Mouse (Mus musculus) right cerebral cortex, adult 18-20 months (tissue): Measurements from ENCODE around the gene Mfap1b.
"Not testable (repeated sequence)": the region's sequence is repeated elsewhere in the genome, so short reads cannot be mapped to it uniquely, and the experiment has no call there.

ENCODE experiments used
- DNase-seq: peaks from one replicate; pipeline ENCODE4 v3.0.0; 2022; ENCODE audit warnings: mixed read lengths

Mfap1b gene

DNA sequence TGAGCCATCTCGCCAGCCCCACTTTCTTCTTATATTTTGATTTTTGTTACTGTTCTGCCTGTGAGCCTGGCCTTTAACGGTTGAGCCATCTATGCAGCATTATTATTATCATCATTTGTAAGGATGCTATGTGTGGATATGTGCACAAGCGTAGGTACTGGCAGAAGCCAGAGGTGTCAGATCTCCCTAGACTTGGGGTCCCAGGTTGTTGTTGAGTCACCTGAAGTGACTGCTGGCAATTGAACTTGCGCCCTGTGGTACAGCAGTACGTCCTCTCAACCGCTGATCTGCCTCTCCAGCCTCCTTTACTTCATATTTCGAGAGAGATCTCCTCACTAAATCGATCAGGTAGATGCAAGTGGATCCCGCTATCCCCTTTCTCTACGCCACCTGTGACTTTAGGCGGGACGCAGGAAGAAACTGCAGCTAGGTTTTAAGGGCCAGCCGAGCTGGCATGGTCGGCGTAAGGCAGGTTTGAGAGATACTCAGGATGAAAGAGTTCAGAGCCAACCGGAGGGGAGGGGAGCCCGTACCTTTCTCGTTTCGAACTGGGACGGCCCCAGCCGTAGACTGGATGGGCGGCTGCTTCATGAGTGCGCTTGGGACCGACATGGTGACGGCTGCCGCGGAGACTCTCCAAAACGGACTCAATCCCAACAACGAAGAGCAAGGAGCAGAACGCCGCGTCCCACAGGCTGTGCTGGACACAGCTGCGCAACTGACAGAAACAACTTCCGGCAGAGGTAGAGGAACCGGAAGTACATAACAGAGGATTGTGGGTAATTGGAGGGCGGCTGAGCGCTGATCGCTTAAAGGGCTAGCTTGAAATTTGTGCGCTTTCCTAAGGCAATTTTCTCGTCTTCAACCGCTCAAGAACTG lies at the start of gene Mfap1b:
Gene Mfap1b, minus strand, starts transcription at position 767 of the 879 bp plus-strand sequence.
- peak; percentile 89 for DNase-seq

GRCm38 (mm10) chr2:121522830-121523229 lies 49.0 kb upstream of the Mfap1b start:
- DNase-seq: not testable (repeated sequence)

DNA sequence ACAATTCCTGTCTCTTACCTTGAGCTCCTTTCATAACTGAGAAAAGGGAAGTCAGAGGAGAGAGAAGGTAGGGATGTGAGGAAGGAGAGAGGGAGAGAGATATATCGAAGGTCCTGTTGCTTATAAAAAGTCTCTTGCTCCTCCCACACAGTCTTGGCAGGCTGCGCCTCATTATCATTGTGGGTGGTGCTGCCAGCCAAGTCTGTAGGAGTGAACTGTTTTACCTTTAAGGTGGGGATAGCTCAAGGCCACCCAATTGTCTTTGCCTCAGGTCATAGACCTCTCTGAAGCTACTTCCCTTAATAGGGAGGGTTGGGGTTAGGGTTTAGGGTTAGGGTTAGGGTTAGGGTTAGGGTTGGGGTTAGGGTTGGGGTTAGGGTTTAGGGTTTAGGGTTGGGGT lies 48.1 kb upstream of the Mfap1b start:
- peak; percentile 49 for DNase-seq

- DNase-seq: not testable (repeated sequence)
Measured at GRCm38 (mm10) chr2:121518711-121519110, 44.8 kb upstream of the Mfap1b start.

GRCm38 (mm10) chr2:121518106-121518505 lies 44.2 kb upstream of the Mfap1b start:
- no peak for DNase-seq

GRCm38 (mm10) chr2:121514211-121514610 lies 40.3 kb upstream of the Mfap1b start:
- no peak for DNase-seq

DNA sequence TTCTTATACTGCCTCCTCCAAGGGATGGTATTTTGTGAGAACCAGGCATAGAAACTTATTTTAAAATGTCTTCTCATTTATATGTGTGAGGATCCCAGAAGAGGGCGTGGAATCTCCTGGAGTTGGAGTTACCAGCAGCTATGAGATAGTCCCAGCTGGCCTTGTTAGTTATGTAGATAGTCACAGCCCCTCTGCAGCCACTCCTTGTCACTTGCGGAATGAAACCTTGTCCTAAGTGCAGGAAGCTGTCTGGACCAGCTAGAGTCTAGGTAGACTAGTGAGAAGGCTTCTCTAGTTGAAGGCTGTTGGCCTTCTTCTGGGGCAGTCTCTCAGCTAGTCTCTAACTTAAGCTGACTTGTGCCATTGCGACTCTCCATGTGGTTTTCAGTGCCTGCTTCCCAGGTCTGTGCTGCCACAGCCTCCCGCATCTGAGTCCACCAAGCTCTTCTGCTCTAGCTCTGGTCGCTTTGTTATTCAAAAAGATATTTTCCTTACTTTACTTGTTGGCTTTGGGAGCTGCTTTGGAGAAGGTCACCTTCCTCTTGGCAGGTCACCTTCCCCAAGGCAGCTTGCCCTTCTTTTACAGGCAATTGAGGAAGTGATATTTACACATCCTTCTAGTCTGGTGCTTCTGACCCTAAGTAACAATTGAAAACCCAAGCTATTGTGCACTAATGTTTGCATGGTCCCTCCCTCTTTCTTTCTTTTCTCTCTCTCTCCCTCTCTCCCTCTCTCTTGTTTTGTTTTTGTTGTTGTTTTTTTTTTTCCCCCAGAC lies 39.3 kb upstream of the Mfap1b start:
- not testable (repeated sequence) for DNase-seq

DNA sequence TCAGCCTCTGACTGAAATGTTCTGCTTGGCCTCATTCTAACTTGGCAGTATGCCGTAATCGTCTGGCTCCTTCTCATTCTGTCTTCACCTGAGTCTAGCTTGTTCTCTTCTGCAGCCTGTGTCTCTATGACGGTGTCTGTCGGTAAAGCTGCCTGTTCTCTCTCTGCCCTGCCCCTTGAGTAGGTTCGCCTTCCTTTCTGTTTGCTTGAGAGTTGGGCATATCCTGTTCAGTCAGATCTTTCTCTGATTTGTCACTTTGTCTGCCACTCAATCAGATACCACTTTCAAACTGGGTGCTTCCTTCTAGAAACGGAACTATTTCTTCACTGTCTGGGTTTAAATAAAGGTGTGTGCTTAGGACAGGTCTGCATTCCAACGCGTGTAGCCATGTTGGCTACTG lies 37.5 kb upstream of the Mfap1b start:
- no peak for DNase-seq

DNA sequence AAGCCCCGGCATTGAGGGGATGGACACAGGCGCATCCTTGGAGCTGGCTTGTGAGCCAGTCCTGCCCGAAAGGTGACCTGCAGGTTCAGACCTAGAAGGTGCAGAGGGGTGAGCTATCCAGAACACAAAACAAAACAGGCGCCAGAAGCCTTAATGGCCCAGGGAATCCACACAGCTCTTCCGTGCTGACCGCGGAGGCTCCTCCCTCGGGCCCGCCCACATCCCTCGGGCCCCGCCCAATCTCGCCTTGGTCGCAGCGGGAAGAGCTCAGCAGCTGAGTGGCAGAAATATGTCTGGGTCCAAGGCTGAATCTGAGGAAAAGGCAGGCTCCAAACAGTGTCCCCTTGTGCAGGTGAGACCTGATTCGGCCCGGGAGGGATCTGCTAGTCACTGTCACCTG lies 35.7 kb upstream of the Mfap1b start:
- peak; percentile 69 for DNase-seq

DNA sequence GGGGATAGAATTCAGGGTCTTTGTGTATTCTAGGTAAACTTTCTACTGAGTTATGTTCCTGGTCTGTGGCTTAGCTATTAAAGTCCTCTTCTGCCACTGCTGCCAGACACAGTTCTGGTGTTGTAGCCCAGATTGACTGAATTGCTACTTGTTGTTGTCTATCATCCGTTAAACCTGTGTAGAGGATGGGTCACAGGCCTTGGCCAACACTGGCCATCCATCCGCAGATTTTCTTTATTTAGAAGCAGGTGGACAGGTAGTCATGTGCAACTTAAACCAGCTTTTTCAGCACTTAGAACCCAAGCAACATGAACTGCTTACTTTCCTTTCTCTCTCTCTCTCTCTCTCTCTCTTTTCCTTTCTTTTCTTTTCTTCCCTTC lies 34.1 kb upstream of the Mfap1b start:
- DNase-seq: no peak

GRCm38 (mm10) chr2:121507173-121507950 lies 33.5 kb upstream of the Mfap1b start:
- no peak for DNase-seq

DNA sequence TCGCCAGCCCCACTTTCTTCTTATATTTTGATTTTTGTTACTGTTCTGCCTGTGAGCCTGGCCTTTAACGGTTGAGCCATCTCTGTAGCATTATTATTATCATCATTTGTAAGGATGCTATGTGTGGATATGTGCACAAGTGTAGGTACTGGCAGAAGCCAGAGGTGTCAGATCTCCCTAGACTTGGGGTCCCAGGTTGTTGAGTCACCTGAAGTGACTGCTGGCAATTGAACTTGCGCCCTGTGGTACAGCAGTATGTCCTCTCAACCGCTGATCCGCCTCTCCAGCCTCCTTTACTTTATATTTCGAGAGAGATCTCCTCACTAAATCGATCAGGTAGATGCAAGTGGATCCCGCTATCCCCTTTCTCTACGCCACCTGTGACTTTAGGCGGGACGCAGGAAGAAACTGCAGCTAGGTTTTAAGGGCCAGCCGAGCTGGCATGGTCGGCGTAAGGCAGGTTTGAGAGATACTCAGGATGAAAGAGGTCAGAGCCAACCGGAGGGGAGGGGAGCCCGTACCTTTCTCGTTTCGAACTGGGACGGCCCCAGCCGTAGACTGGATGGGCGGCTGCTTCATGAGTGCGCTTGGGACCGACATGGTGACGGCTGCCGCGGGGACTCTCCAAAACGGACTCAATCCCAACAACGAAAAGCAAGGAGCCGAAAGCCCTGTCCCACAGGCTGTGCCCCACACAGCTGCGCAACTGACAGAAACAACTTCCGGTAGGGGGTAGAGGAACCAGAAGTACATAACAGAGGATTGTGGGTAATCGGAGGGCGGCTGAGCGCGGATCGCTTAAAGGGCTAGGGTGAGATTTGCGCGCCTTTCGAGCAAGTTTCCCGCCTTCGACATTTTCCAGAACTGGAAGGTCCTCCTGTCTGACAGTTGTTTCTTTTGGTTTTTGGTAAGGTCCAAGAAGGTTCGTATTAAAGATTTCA lies 32.3 kb upstream of the Mfap1b start, which contains the start of the genes Mfap1a and Wdr76:
Gene Mfap1a, minus strand, starts transcription at position 724 of the 941 bp plus-strand sequence.
Gene Wdr76, plus strand, starts transcription at position 782 of the 941 bp plus-strand sequence.
- peak; percentile 90 for DNase-seq

DNA sequence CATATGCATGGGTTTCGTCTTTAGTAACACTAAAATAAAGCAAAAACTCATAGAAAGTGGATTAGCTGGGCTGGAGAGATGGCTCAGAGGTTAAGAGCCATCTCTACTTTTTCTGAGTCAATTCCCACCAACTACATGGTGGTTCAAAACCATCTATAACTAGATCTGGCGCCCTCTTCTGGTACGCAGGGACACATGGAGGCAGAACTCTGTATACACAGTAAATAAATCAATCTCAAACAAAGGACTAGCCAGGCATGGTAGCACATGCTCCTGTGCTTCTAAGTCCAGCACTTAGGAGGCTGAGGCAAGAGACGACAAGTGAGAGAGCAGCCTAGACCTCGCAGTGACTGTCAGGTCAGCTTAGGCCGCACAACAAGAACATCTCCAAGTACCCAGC lies 27.7 kb upstream of the Mfap1b start:
- DNase-seq: not testable (repeated sequence)

DNA sequence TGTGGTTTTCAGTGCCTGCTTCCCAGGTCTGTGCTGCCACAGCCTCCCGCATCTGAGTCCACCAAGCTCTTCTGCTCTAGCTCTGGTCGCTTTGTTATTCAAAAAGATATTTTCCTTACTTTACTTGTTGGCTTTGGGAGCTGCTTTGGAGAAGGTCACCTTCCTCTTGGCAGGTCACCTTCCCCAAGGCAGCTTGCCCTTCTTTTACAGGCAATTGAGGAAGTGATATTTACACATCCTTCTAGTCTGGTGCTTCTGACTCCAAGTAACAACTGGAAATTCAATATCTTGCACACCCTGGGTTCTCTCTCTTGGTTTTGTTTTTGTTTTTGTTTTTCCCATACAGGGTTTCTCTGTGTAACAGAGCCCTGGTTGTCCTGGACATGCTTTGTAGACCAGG lies 10.5 kb upstream of the Mfap1b start:
- DNase-seq: not testable (repeated sequence)

DNA sequence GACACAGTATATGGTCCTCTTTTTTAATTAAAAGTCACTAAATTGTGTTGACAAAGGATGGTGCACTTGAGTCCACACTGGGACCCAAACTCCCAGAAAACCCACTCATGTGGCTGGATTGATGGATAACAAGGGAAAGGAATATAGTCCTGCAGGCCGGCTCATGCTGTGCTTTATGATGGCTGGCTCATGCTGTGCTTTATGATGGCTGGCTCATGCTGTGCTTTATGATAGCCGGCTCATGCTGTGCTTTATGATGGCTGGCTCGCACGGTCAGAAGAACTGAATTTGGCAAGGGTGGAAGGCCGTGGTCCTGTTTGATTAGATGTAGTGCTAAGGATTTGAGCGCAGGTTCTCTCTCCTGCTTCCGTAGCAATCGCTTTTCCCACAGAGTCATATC lies 9.7 kb upstream of the Mfap1b start:
- no peak for DNase-seq

DNA sequence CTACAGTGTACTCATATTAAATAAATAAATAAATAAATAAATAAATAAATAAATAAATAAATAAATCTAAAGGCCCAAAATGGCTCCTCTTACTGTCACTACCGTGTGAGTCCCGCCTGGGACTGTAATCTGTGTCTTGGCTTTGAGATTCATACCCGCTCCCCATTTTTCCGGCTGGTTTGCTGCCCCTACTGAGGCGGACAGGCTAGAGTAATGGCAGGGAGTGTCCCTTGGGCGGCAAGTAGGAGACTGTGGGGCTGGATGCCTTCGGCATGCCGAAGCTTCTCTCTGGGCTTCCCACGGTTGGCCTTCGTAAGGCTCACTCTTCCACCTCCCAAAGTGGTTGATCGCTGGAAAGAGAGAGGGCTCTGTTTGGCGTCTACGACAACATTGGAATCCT lies 7.0 kb upstream of the Mfap1b start:
- not testable (repeated sequence) for DNase-seq

DNA sequence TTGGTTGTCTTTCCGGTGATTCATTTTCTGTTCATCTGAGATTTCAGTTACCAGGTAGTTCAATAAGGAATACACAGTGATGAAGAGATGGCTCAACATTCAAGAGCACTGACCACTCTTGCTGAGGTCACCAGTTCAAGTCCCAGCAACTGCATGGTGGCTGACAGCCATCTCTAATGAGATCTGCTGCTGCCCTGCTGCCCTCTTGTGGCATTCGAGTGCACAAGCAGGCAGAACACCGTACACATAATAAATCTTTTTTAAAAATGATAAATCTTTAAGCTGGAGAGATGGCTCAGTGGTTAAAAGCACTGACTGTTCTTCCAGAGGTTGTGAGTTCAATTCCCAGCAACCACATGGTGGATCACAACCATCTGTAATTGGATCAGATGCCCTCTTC lies 6.6 kb upstream of the Mfap1b start:
- DNase-seq: no peak

GRCm38 (mm10) chr2:121477491-121478266 lies 3.8 kb upstream of the Mfap1b start:
- DNase-seq: no peak

- not testable (repeated sequence) for DNase-seq
Measured at GRCm38 (mm10) chr2:121475306-121475705, 1.4 kb upstream of the Mfap1b start.

GRCm38 (mm10) chr2:121474180-121474535 lies 291 bp upstream of the Mfap1b start:
- DNase-seq: no peak

- DNase-seq: not testable (repeated sequence)
Measured at GRCm38 (mm10) chr2:121472783-121473182, 1.1 kb downstream of the Mfap1b start.
